Mouse (Mus musculus): ENCODE measurements at regions not wholly inside any gene's neighbourhood (a gene's known extent, or its start where the extent isn't known, plus 50 kb on each side); places are given as distances from the start of the nearest gene placed in this dataset.

DNA sequence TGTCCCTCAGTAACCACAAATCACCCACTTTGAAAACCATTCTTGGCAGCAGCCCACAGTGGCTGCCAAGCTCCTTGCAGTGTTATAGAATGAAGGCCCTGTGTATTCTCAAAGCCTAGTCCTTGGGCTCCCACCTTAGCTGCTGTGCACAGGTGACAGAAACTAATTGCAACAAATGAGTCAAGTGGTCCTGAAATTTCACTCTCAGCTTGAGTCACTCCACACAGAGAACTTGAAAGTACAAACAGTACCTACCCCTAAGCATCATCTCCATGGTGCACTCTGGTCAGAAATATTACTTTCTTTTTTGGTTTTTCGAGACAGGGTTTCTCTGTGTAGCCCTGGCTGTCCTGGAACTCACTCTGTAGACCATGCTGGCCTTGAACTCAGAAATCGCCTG, 54.2 kb upstream of the Rnft1 start (continued):
- TF ChIP-seq ZC3H11A (IDR thresholded peaks at IDR 0.05; ENCODE audit: low read depth, low read length) (no peak), E2F4 (IDR thresholded peaks at IDR 0.05; ENCODE audit: insufficient replicate concordance, low read depth, low read length) (no peak), PAX5 (IDR thresholded peaks at IDR 0.05; ENCODE audit: low read length) (no peak), HCFC1 (IDR thresholded peaks at IDR 0.05; ENCODE audit: low read depth, low read length) (no peak; the same call in 1 of the 2 replicates)

DNA sequence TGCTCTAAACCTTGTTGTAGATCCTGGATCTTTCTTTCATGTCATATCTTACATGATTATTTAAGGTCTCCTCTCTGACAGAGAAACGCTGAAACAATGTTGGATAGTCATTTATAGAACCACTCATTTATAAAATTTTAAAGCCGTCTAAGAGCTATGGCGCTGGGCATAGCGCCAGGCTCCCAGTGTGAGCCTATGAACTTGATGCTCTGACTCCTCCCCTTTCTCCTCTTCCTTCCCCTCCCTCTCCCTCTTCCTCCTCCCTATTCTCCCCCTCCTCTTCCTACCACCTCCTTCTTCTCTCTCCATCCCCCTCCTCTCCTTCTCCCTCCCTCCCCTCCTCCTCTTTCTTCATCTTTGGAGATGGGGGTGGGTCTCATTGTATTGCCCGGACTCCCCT, 52.9 kb upstream of the Rnft1 start:
- Histone ChIP-seq H3K27ac (ENCODE audit: insufficient read depth, low read depth) (no peak overlapping the region), H3K9me3 (replicated peaks; ENCODE audit: low read length) (peaks cover 5% of the 10 kb centered on the region), H3K9ac (ENCODE audit: insufficient read depth, low read depth) (no peak overlapping the region), H3K4me1 (ENCODE audit: control insufficient read depth in 1 of 2, insufficient read depth in 2 of 2) (peaks cover 15 to 48% of the 10 kb centered on the region in 2 experiments), H3K4me3 (replicated peaks in 1 of 3; ENCODE audit: low read depth in 2 of 3, low read length in 2 of 3, poor library complexity in 1 of 3) (no peak overlapping the region), H3K4me2 (ENCODE audit: insufficient read depth, low read depth, poor library complexity, severe bottlenecking) (no peak overlapping the region), H3K36me3 (replicated peaks in 1 of 2; ENCODE audit: control insufficient read depth in 1 of 2, insufficient read depth in 1 of 2, low read length in 1 of 2) (no peaks in the 10 kb centered on the region), H3K79me2 (replicated peaks; ENCODE audit: control insufficient read depth, extremely low read depth, insufficient read depth, poor library complexity, severe bottlenecking) (no peaks in the 10 kb centered on the region), H3K27me3 (replicated peaks) (no peaks in the 10 kb centered on the region)
- in situ Hi-C loops (cut with MboI; ENCODE audit: low pct_ligation_motif_present, low pct_unique_long_range_greater_than_20kb, low sequenced_read_pairs) (no loop called here), dilution Hi-C loops (cut with MboI; ENCODE audit: extremely low pct_ligation_motif_present, extremely low pct_unique_long_range_greater_than_20kb, low sequenced_read_pairs) (no loop called here)
- TF ChIP-seq MXI1 (IDR thresholded peaks at IDR 0.05; ENCODE audit: low read depth, low read length) (no peak), UBTF (IDR thresholded peaks at IDR 0.05; ENCODE audit: low read depth, low read length) (no peak), MAFK (IDR thresholded peaks at IDR 0.05; ENCODE audit: insufficient replicate concordance, low read length) (no peak), ZKSCAN1 (IDR thresholded peaks at IDR 0.05; ENCODE audit: borderline replicate concordance, low read depth, low read length) (no peak), NRF1 (IDR thresholded peaks at IDR 0.05; ENCODE audit: low read depth, low read length) (no peak), CHD2 (IDR thresholded peaks at IDR 0.05; ENCODE audit: low read length) (no peak), USF2 (conservative IDR thresholded peaks at IDR 0.05; ENCODE audit: low read depth, low read length) (no peak), TCF12 (IDR thresholded peaks at IDR 0.05; ENCODE audit: low read depth, low read length) (no peak), POLR2AphosphoS2 (IDR thresholded peaks at IDR 0.05; ENCODE audit: low read depth, low read length) (no peak), JUND (conservative IDR thresholded peaks at IDR 0.05; ENCODE audit: low read depth, low read length) (no peak), NELFE (IDR thresholded peaks at IDR 0.05; ENCODE audit: low read depth, low read length) (no peak), USF1 (IDR thresholded peaks at IDR 0.05; ENCODE audit: low read depth, low read length) (no peak), JUN (IDR thresholded peaks at IDR 0.05; ENCODE audit: insufficient read depth, low read depth, low read length) (no peak), BHLHE40 (IDR thresholded peaks at IDR 0.05; ENCODE audit: low read depth, low read length) (no peak), GABPA (IDR thresholded peaks at IDR 0.05; ENCODE audit: insufficient replicate concordance, low read depth, low read length) (no peak), CHD1 (IDR thresholded peaks at IDR 0.05; ENCODE audit: low read depth, low read length) (no peak)
- no peak for DNase-seq (ENCODE audit: extremely low read depth)

DNA sequence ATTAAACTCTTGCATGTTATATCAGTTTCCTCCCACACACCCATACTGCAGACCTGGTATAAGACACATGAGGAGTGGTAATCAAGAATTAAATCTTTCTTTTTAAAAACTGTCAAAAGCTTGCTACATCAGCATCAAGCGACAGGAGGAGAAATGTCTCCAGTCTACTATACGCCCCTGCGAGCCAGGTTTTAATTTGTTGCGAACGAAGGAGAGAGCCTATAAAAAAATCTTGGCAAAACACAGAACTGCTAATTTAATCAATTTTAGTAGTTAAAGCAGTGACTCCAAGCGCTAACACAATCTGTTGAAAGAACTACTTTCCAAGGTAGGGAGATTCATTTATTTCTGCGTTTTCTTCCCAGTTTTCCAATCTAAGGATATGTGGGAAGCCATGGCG, 50.4 kb upstream of the Rnft1 start:
- Histone ChIP-seq H3K79me2 (replicated peaks; ENCODE audit: control insufficient read depth, extremely low read depth, insufficient read depth, poor library complexity, severe bottlenecking) (no peaks in the 10 kb centered on the region), H3K36me3 (replicated peaks in 1 of 2; ENCODE audit: control insufficient read depth in 1 of 2, insufficient read depth in 1 of 2, low read length in 1 of 2) (no peaks in the 10 kb centered on the region), H3K9ac (ENCODE audit: insufficient read depth, low read depth) (no peak overlapping the region), H3K9me3 (replicated peaks; ENCODE audit: low read length) (peaks cover 5% of the 10 kb centered on the region), H3K4me3 (replicated peaks in 1 of 3; ENCODE audit: low read depth in 2 of 3, low read length in 2 of 3, poor library complexity in 1 of 3) (no peak overlapping the region), H3K4me1 (ENCODE audit: control insufficient read depth in 1 of 2, insufficient read depth in 2 of 2) (peaks cover 9 to 37% of the 10 kb centered on the region in 2 experiments), H3K27ac (ENCODE audit: insufficient read depth, low read depth) (no peak overlapping the region), H3K4me2 (ENCODE audit: insufficient read depth, low read depth, poor library complexity, severe bottlenecking) (no peak overlapping the region), H3K27me3 (replicated peaks) (peaks cover 1% of the 10 kb centered on the region)
- TF ChIP-seq NELFE (IDR thresholded peaks at IDR 0.05; ENCODE audit: low read depth, low read length) = no peak
- no peak for TF ChIP-seq USF1 (IDR thresholded peaks at IDR 0.05; ENCODE audit: low read depth, low read length)
- no peak for TF ChIP-seq USF2 (conservative IDR thresholded peaks at IDR 0.05; ENCODE audit: low read depth, low read length)
- TF ChIP-seq RCOR1 (conservative IDR thresholded peaks at IDR 0.05; ENCODE audit: low read depth, low read length) = no peak
- TF ChIP-seq RAD21 (IDR thresholded peaks at IDR 0.05; ENCODE audit: low read depth, low read length) = no peak
- no peak for TF ChIP-seq UBTF (IDR thresholded peaks at IDR 0.05; ENCODE audit: low read depth, low read length)
- TF ChIP-seq HCFC1 (IDR thresholded peaks at IDR 0.05; ENCODE audit: low read depth, low read length) = no peak
- no peak for TF ChIP-seq E2F4 (IDR thresholded peaks at IDR 0.05; ENCODE audit: insufficient replicate concordance, low read depth, low read length)
- no peak for TF ChIP-seq JUN (IDR thresholded peaks at IDR 0.05; ENCODE audit: insufficient read depth, low read depth, low read length)
- no peak for TF ChIP-seq ETS1 (conservative IDR thresholded peaks at IDR 0.05; ENCODE audit: low read depth, low read length)
- no peak for TF ChIP-seq ELF1 (IDR thresholded peaks at IDR 0.05; ENCODE audit: low read depth, low read length)
- no peak for TF ChIP-seq CHD1 (IDR thresholded peaks at IDR 0.05; ENCODE audit: low read depth, low read length)
- TF ChIP-seq KAT2A (IDR thresholded peaks at IDR 0.05; ENCODE audit: insufficient replicate concordance, low read length) = no peak
- no peak for TF ChIP-seq SMC3 (IDR thresholded peaks at IDR 0.05; ENCODE audit: low read depth, low read length)
- TF ChIP-seq JUND (conservative IDR thresholded peaks at IDR 0.05; ENCODE audit: low read depth, low read length) = no peak
- TF ChIP-seq ZC3H11A (IDR thresholded peaks at IDR 0.05; ENCODE audit: low read depth, low read length) = no peak
- no peak for TF ChIP-seq TBP (conservative IDR thresholded peaks at IDR 0.05; ENCODE audit: low read depth, low read length)
- TF ChIP-seq ZNF384 (IDR thresholded peaks at IDR 0.05; ENCODE audit: low read depth, low read length) = no peak
- TF ChIP-seq MAFK (IDR thresholded peaks at IDR 0.05; ENCODE audit: insufficient replicate concordance, low read length) = no peak
- dilution Hi-C loops (cut with MboI; ENCODE audit: extremely low pct_ligation_motif_present, extremely low pct_unique_long_range_greater_than_20kb, low sequenced_read_pairs) (no loop called here), in situ Hi-C loops (cut with MboI; ENCODE audit: low pct_ligation_motif_present, low pct_unique_long_range_greater_than_20kb, low sequenced_read_pairs) (no loop called here)
- DNase-seq (ENCODE audit: extremely low read depth) = no peak
